Mouse (Mus musculus): ENCODE data around the gene Tln2.

The Tln2 gene

GRCm38 (mm10) chr9:67546650-67547049, 12.9 kb downstream of the Tln2 start:
- no peak for DNase-seq (ENCODE audit: low spot score in 2 of 2)

DNA sequence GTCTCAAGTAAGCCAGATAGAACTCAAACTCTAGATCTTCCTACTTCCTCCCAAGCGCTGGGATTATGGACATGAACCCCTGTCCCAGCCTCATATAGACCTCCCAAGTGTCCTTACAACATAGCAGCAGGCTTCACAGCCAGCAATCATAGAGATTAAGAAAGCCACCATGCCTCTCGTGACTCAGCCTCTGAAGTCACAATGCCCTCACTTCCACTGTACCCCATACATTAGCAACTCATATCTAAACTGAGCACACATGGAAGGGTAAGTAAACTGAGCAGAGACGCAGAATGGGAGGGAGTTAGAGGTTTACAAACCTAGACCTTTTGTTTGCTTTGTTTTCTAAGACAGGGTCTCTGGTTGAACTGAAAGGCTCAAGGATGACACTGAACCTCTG, 13.7 kb downstream of the Tln2 start:
- no peak for DNase-seq (ENCODE audit: low spot score in 2 of 2)

DNA sequence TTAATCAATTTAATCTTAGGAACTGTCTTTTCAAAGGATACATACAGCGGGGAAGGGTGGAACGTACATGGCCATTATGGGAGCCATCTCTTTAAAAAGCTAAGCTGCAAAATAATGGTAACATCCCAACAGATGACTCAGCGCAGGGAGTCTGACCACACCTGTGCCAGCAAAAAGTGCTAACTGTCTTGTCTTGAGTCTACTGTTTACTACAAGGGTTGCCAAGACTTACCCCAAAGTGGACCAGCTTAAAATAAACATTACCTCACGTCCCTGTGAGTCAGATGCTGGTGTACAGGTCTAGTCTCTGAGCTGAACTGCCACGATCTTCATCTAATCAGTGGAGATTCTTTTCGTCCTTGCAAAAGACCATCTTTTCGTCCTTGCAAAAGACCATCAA, 14.7 kb downstream of the Tln2 start:
- DNase-seq (ENCODE audit: low spot score in 2 of 2): no peak

- DNase-seq (ENCODE audit: low spot score in 2 of 2): no peak
These were observed 17.6 kb downstream of the Tln2 start for GRCm38 (mm10) chr9:67541948-67542347.

DNA sequence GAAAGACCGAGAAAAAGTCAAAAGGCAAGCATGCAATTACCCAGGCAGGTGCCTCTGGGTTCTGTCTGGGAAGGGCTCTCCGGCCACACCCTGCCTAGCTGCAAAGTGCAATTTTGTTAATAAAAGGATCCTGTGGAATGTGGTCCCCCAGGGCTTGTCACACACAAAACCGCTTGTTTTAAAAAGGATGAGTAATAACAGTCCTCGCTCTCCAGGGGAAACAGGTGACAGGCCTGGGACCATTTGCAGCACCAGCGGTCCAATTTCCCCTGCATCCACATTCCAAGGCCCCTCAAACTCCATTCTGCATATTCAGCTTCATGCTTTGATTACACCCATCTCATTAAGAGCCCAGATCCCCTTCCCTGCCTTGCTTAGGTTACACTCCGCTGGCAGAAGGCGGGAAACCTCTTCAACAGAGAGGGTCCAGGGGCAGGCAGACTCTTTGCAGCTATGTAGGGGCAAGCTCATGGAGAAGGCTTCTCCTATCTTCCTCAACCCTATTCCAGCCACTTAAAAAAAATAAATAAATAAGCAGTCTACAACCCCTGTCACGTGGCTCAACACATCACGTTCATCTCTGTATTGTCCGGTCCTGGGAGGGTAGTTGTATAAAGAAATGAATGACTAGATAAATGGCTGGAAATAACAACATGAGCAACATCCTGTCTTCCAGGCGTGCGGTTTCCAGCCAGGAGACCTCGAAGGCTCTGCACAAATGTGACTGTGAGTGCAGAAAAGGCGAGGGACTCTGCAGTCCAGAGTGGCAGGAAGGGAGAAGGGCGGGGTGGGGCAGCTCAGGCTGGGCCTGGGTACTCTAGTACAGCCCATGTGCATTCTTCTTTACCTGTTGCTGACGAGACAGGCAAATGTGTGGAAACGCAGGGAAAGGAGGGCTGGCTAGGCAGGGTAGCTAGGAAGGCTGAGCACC, 19.5 kb downstream of the Tln2 start:
- no peak for DNase-seq (ENCODE audit: low spot score in 2 of 2)

- DNase-seq (ENCODE audit: low spot score in 2 of 2): no peak
These were observed 25.1 kb downstream of the Tln2 start for GRCm38 (mm10) chr9:67534420-67534819.

DNA sequence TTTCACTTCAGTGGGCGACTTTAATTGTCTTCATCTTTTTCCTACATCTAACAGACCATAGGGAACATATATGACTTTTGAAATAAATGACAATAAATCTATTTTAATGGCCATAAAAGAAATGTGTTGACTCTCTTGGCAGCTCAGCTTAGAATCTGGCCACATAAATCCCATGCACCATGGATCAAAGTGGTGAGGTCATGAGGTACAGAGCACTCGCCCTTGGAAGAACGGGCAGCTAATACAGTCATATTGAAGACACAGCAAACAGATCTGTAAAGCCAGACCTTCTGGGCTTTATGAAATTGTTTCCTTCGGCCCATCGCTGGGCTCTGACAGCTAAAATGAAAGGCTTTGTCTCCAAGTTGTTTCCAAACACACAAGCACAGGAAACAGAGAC, 26.2 kb downstream of the Tln2 start:
- DNase-seq (ENCODE audit: low spot score in 2 of 2): no peak

GRCm38 (mm10) chr9:67532631-67533030, 26.9 kb downstream of the Tln2 start:
- no peak for DNase-seq (ENCODE audit: low spot score in 2 of 2)

GRCm38 (mm10) chr9:67529600-67529999, 29.9 kb downstream of the Tln2 start:
- no peak for DNase-seq (ENCODE audit: low spot score in 2 of 2)

GRCm38 (mm10) chr9:67527726-67528125, 31.8 kb downstream of the Tln2 start:
- DNase-seq (ENCODE audit: low spot score in 2 of 2): no peak

DNA sequence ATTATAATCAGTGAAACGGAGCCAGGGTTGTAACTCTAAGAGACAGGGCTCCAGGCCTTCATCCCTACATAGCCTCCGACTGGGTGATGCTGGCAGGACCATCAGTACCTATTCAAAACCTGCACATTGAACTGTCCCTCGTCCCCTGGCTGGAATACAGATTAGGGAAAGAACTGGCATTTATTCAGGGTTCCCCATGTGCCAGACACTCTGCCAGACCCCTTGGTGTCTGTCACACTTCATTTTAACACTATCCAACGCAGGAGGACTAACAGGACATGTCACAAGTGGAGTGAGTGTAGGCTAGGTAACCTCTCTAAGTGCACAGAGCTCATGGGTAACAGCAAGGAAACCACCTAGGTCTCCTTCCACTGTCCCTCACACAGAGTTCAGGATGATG, 37.8 kb downstream of the Tln2 start:
- DNase-seq (ENCODE audit: low spot score in 2 of 2): no peak

- no peak for DNase-seq (ENCODE audit: low spot score in 2 of 2)
These were observed 50.0 kb downstream of the Tln2 start for GRCm38 (mm10) chr9:67509510-67509909.

DNA sequence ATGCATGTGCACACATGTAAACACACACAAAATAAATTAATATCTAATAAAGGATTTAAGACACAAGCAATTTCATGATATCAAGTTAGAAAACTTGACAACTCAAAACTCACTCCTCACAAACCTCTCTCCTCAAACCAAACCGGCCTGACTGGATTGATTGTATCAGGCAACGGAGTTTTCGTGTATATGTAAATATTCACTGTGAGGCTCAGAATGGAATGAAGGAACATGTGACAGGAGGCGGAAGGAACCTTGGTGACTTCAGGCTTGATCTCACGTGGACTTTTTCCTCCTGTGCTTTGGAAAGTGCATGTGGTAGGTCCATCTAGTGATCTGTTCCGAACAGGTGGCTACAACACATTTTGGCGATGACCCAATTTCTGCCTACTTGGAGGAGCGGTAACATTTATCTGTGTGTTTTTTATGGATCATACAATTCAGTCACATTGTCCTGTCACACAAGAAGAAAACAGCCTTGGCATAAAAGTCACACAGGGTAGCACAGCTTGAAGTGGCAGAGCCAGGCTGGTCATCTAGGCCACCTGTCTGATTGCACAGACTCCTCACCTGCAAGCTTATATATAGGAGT, 54.7 kb downstream of the Tln2 start:
- DNase-seq (ENCODE audit: low spot score in 2 of 2): no peak

DNA sequence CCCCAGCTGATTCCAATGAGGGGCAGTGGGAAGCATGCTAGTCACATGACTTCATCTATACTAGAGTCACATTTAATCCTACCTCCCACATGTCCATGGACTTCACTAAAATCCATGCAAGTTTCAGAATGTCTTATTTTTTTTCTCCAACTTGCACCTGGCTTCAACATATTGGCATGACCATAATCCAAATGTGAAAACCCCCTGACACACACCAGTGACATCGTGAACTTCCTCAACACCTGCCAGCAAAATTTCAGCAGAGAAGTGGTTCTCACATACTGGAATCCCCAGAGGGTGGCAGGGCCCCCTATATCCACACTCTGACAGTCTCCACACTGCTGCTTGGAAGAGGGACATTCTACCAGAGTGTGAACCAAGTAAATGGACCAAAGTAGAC, 57.7 kb downstream of the Tln2 start:
- no peak for DNase-seq (ENCODE audit: low spot score in 2 of 2)

- no peak for DNase-seq (ENCODE audit: low spot score in 2 of 2)
These were observed 63.1 kb downstream of the Tln2 start for GRCm38 (mm10) chr9:67496368-67496767.

GRCm38 (mm10) chr9:67495350-67495749, 64.2 kb downstream of the Tln2 start:
- DNase-seq (ENCODE audit: low spot score in 2 of 2): no peak

DNA sequence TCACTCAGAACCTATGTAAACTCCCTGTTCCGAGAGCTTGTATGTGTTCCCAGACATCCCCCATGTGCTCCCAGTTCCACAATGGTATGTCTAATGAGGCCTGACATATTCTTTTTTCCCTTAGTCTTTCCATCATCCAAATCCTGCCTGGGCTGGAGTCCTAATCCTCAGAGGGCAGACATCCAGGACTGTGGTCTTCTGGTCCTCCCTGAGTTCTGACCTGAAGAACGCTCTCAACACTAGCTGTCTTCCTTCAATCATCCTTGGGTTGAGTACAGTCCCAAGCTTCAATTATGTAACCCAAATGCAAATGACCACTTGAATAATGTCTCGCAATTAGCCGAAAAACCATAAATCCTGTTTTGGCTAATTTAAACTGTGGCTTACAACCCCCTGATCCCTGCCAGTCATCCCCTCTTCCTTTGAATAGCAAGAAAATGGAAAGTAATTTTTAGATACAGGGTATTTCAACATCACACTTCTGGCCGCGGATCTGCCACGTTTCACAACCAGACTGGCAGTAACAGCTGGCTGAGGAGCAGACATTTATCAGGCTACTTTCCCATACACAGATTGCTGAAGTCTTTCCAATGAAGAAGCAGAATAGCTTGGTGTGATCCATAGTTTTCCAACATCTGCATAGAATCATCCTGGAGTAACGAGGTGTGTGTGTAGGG, 65.5 kb downstream of the Tln2 start:
- no peak for DNase-seq (ENCODE audit: low spot score in 2 of 2)

DNA sequence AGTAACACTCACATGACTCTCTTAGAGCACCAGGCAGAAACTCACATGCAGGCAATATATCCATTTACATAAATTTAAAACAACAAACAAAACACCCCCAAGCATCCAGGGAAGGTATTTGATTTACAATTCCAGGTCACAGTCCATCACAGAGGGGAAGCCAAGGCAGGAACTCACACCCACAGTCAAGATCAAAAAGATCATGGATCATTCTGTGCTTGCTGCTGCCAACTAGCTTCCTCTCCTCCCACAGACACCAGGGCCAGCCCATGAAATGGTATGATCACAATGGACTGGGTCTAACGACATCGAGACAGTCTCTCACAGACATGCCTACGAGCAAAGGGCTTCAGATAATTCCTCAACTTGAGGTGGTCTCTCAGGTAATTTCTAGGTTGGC, 70.1 kb downstream of the Tln2 start:
- no peak for DNase-seq (ENCODE audit: low spot score in 2 of 2)

DNA sequence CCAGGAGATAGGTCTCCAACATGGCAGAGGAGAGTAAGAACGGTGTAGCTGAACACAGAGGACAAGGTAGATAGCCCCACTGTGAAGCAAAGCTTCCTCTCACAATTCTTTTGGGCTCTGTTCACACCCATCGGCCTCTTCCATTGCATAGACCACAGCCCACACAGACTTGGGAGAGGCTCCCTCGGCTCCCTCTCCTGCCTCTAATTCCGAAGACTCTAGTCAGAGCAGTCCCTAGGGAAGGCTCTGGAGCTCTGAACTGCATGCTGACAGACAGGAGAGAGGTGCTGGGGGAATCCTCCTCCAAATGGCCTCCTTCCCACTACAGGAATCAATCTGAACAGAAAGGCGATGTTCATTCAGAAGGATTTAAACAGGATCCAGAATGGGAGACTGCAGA, 72.9 kb downstream of the Tln2 start:
- DNase-seq (ENCODE audit: low spot score in 2 of 2): no peak

- DNase-seq (ENCODE audit: low spot score in 2 of 2): no peak
These were observed 74.1 kb downstream of the Tln2 start for GRCm38 (mm10) chr9:67485169-67486072.

DNA sequence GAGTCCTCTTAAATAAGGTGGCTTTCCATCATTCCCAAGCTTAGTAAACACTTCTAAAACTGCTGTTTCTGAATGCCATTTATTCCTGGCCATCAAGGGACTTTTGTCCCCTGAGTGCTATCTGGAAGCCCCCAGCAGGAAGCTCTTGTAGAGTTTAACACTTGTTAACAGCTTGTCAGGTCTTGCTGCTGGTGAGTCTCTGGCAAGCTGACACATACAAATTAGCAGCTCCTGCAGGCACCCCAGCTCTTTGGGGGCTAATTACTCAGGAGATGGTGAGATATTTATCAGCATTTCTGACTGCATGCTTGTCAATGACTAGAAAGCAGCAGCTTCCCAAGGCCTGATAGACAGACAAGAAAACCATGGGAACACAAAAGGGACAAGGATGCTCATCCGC, 77.2 kb downstream of the Tln2 start:
- no peak for DNase-seq (ENCODE audit: low spot score in 2 of 2)

DNA sequence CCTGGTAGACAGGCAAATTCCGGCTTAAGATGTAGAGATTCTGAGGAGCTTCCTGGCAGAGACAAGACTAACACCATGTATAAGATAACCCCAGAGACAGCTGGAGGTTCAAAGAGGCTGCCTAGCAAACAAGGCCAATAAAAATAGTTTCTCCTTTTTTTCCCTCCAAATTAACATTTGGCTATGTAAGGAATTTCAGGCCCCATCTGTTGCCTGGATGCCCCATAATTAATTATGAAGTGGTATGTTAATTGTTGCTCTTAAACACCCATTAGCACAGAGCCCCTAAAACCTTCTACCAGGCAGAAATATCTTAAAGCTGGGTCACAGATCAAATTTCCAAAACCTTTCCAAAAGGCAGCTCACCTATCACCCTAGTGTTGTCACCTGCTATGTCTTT, 77.7 kb downstream of the Tln2 start:
- DNase-seq (ENCODE audit: low spot score in 2 of 2): no peak
